Mouse (Mus musculus) limb, embryonic 12.5 days (tissue): Measurements from ENCODE around the gene Nuak2. TPM values are rescaled to one million over a fixed set of nuclear protein-coding genes. Genes with fewer than 3 reads are reported as not detected.

Source experiments
- ATAC-seq: fragments of 200-750 bp; cut with Nextera tagmentation; 2 replicates; pipeline ENCODE4 v1.8.0; 2017; ENCODE audit warnings: low read depth, moderate TSS enrichment; ENCODE audit not compliant: insufficient number of reproducible peaks, insufficient read depth, low FRiP score, low TSS enrichment
- H3K27ac ChIP-seq: fragments of 300-500 bp; sonication (generic); 2 replicates; pipeline ENCODE4 v1.5.1; 2016; ENCODE audit warnings: mild to moderate bottlenecking, moderate library complexity
- H3K27me3 ChIP-seq: fragments of 300-500 bp; sonication (generic); 2 replicates; pipeline ENCODE4 v1.6.1; 2016; ENCODE audit warnings: mild to moderate bottlenecking, moderate library complexity
- H3K36me3 ChIP-seq: fragments of 300-500 bp; sonication (generic); 2 replicates; pipeline ENCODE4 v1.6.1; 2016; ENCODE audit warnings: mild to moderate bottlenecking, moderate library complexity
- H3K4me1 ChIP-seq: fragments of 300-500 bp; sonication (generic); replicated peaks from 2 replicates; pipeline ENCODE4 v1.6.1; 2016
- H3K4me2 ChIP-seq: fragments of 300-500 bp; sonication (generic); 2 replicates; pipeline ENCODE4 v1.6.1; 2016; ENCODE audit warnings: mild to moderate bottlenecking, moderate library complexity
- H3K4me3 ChIP-seq: fragments of 300-500 bp; sonication (generic); replicated peaks from 2 replicates; pipeline ENCODE4 v1.5.1; 2016; ENCODE audit warnings: mild to moderate bottlenecking
- H3K9ac ChIP-seq: fragments of 300-500 bp; sonication (generic); replicated peaks from 2 replicates; pipeline ENCODE4 v1.6.1; 2016; ENCODE audit warnings: mild to moderate bottlenecking, moderate library complexity
- H3K9me3 ChIP-seq: fragments of 300-500 bp; sonication (generic); 2 replicates; pipeline ENCODE4 v1.6.1; 2016; ENCODE audit warnings: mild to moderate bottlenecking, moderate library complexity
- WGBS: fragments of 180-500 bp; shearing (Covaris S2); methylation state at CpG from one replicate; pipeline ENCODE4 v1.1.7; 2016; 5-methylcytosine and 5-hydroxymethylcytosine counted together
- polyA plus RNA-seq: library from polyadenylated mRNA; unstranded; fragments of >200 nt; fragmentation: Nextera tagmentation; extraction: Ambion mirVana; gene quantifications from 2 replicates; pipeline ENCODE4 v1.2.1, GENCODE M21; 2016

The Nuak2 gene
- polyA plus RNA-seq, 1 experiment from 2014 or later: 0.63 TPM

DNA sequence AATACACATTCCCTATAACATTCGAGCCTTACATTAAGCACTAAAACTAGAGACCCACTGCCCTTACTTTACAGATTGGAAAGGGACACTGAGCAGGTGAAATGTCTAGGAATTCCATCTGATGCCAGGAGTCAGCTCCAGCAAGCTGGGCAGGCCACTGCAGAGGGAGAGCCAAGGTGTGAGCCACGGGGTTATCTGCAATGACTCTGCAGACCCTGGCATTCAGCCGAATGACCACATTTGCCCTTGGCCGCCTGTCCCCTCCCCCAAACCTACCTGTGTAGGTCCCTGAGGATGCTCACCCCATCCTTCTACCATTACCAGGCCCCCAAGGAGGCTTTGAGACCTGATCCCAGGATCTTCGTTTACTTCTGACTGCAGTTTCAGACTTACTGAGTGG is 16.2 kb upstream of the Nuak2 start:
- H3K4me3 ChIP-seq: peak overlapping the region; percentile 60; the same call in 1 of the 2 replicates
- no peak overlapping the region for H3K4me2 ChIP-seq
- no peak for ATAC-seq
- H3K9ac ChIP-seq: no peak overlapping the region
- H3K4me1 ChIP-seq: peaks cover 12% of the 10 kb centered on the region
- no peak overlapping the region for H3K27ac ChIP-seq
- H3K27me3 ChIP-seq: peaks cover 82% of the 10 kb centered on the region
- no peaks in the 10 kb centered on the region for H3K9me3 ChIP-seq
- 71% methylated on average over 5 of the region's 5 CpGs for WGBS
- H3K36me3 ChIP-seq: no peaks in the 10 kb centered on the region

DNA sequence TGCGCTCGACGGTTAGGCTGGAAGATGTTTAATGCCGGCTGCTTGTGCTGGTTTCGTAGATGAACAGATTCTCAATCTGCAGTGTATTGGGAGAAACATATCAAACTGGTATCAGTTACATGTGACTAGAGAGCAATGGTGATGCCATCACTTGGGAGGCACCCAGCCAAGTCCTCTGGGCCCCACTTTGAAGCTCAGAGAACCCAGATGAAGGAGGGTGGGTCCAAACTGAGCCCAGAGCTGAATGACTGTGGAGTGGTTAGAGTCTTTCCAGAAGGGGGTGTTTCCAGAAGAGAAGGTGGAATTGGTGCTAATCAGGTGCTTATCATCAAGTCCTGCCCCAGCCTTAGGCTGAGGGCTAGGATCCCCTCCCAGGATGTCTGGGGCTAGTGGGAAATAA is 14.7 kb upstream of the Nuak2 start:
- Histone ChIP-seq H3K27ac (no peak overlapping the region), H3K9ac (no peak overlapping the region), H3K4me1 (peaks cover 12% of the 10 kb centered on the region), H3K27me3 (peaks cover 77% of the 10 kb centered on the region), H3K36me3 (no peaks in the 10 kb centered on the region), H3K4me3 (no peak overlapping the region), H3K4me2 (no peak overlapping the region), H3K9me3 (no peaks in the 10 kb centered on the region)
- no peak for ATAC-seq
- WGBS: 94% methylated on average over 5 of the region's 5 CpGs

DNA sequence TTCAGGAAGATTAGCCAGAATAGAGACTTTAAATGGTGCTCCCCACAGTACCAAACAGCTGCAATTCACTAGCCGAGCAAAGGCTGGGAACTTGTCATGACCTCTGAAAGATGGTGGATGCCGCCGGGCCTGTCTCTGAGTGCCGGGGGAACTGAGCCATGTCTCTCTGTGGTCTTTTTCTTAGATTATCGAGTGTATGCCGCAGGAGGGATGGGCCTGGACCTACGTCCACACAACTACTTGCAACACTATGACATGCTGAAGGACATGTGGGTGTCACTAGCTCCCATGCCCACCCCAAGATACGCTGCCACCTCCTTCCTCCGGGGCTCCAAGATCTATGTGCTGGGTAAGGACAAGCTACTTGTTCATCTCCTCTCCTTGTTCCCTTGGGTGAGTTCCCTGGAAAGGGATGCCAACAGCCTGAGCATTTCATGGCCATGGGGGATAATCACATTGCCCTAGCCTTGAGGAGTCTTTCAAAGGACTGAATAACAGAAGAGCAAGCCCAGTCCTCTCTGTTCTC is 13.5 kb upstream of the Nuak2 start:
- Histone ChIP-seq H3K9me3 (no peaks in the 10 kb centered on the region), H3K4me1 (peaks cover 12% of the 10 kb centered on the region), H3K9ac (no peak overlapping the region), H3K36me3 (no peaks in the 10 kb centered on the region), H3K4me2 (no peak overlapping the region), H3K4me3 (no peak overlapping the region), H3K27ac (no peak overlapping the region), H3K27me3 (peaks cover 66% of the 10 kb centered on the region)
- WGBS: 82% methylated on average over 9 of the region's 9 CpGs
- no peak for ATAC-seq

DNA sequence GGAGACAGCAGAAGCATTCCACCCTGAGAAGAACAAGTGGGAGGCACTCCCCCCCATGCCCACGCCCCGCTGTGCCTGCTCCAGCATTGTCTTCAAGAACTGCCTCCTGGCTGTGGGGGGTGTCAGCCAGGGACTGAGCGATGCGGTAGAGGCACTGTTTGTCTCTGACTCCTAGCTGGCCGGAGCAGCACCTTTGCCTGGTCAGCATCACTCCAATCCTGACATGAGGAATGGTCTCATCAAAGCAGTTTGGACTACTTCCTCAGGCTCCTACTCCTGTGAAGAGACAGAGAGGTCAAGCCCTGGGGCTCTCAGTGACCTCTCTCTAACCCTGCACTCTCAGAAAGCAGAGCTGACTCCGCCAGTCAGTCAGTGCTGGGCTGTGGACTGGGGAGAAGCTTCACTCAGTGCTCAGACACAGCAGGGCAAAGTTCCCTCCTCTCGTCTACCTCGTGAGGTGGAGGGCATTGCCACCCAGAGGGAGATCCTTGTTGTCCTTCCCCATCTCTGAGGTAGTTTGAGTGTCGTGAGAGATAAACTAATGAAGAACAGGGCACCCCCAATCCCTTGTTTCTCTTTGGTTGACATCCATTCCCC is 11.2 kb upstream of the Nuak2 start:
- 14% methylated on average over 9 of the region's 9 CpGs for WGBS
- Histone ChIP-seq H3K27me3 (peaks cover 54% of the 10 kb centered on the region), H3K9ac (no peak overlapping the region), H3K4me3 (no peak overlapping the region), H3K36me3 (no peaks in the 10 kb centered on the region), H3K4me2 (no peak overlapping the region), H3K27ac (no peak overlapping the region), H3K9me3 (no peaks in the 10 kb centered on the region), H3K4me1 (peaks cover 7% of the 10 kb centered on the region)
- no peak for ATAC-seq

DNA sequence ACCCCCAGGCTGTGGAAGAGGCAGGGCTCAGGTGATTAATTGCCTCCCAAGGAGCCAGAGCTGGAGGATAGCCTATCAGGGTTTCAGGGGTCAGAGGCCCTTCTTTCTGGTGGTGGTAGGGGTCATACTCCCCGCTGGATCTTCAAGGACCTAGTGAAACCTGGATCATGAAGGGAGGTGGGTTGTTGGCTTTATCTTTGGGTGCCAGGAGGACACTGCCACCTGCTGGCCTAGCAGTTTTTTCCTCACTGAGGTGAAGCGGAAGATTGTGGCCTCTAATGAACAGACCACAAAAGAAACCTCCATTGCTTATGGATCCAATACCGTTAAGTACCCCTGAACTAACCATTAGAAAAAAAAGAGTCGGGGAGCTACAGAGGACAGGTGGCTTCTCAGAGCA is 9.8 kb upstream of the Nuak2 start:
- no peak overlapping the region for H3K4me2 ChIP-seq
- H3K9me3 ChIP-seq: no peaks in the 10 kb centered on the region
- peaks cover 43% of the 10 kb centered on the region for H3K27me3 ChIP-seq
- no peak for ATAC-seq
- no peak overlapping the region for H3K27ac ChIP-seq
- H3K36me3 ChIP-seq: no peaks in the 10 kb centered on the region
- no peak overlapping the region for H3K9ac ChIP-seq
- WGBS: 23% methylated on average over 4 of the region's 4 CpGs
- H3K4me1 ChIP-seq: peaks cover 9% of the 10 kb centered on the region
- H3K4me3 ChIP-seq: no peak overlapping the region

DNA sequence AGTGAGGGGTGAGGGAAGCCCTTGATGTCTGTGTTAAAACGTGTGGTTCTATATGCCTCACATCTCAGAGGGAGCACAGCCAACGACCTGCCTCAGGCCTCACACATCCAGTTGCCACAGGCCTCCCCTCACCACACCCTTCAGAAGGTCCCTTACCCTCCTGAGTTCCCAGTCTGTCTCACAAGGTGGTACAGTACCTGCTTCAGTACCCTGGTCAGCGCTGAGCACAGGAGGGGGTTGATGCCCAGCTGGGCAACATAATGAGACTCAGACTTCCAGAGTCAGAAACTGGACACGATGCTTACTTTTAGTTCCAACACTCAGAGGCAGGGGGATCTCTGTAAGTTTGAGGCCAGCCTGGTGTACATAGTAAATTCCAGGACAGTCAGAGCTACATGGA is 9.1 kb upstream of the Nuak2 start:
- H3K4me2 ChIP-seq: no peak overlapping the region
- H3K9ac ChIP-seq: no peak overlapping the region
- no peak overlapping the region for H3K27ac ChIP-seq
- H3K36me3 ChIP-seq: no peaks in the 10 kb centered on the region
- no peak for ATAC-seq
- no peak overlapping the region for H3K4me3 ChIP-seq
- 16% methylated on average over 4 of the region's 4 CpGs for WGBS
- H3K27me3 ChIP-seq: peaks cover 42% of the 10 kb centered on the region
- no peaks in the 10 kb centered on the region for H3K9me3 ChIP-seq
- H3K4me1 ChIP-seq: peaks cover 9% of the 10 kb centered on the region

DNA sequence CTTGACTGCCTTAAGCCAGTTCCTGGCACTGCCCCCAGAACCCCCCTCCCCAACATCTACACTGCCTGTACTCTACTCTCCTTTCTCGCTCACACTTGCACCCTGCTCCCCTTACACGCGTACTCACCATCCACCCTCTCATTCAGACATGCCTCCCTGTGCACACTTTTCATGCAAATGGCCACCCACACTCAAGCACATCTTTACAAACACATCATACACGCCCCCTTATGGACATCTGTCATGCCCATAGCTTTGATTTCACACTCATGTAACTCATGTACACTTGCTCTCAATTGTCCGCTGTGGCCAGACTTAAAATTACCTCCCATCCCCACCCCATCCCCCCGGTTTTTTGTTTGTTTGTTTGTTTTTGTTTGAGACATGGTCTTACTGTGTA is 8.0 kb upstream of the Nuak2 start:
- no peaks in the 10 kb centered on the region for H3K9me3 ChIP-seq
- ATAC-seq: no peak
- WGBS: 85% methylated on average over 6 of the region's 6 CpGs
- H3K4me3 ChIP-seq: no peak overlapping the region
- H3K36me3 ChIP-seq: no peaks in the 10 kb centered on the region
- H3K4me2 ChIP-seq: no peak overlapping the region
- H3K9ac ChIP-seq: no peak overlapping the region
- H3K27ac ChIP-seq: no peak overlapping the region
- H3K27me3 ChIP-seq: peaks cover 35% of the 10 kb centered on the region
- H3K4me1 ChIP-seq: peaks cover 9% of the 10 kb centered on the region

DNA sequence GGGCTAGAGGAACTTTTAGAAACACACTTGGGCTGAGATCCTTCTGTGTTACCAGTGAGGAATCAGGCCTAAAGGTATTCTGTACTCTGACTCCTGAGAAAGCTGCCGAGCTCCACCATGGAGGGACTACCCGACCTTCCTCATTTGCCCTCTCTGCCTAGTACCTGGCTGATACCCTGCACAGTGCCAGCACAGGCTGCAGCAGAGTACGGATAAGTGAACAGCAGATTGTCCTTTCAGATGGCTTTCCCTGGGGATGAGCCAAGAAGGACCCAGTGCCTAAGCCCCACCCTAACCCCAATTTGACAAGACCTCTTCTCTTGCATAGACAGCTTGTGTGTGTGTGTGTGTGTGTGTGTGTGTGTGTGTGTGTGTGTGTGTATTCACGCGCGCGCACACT is 7.3 kb upstream of the Nuak2 start:
- Histone ChIP-seq H3K27me3 (peaks cover 31% of the 10 kb centered on the region), H3K36me3 (no peaks in the 10 kb centered on the region), H3K9ac (no peak overlapping the region), H3K9me3 (no peaks in the 10 kb centered on the region), H3K27ac (no peak overlapping the region), H3K4me3 (no peak overlapping the region), H3K4me2 (no peak overlapping the region), H3K4me1 (peaks cover 9% of the 10 kb centered on the region)
- 88% methylated on average over 7 of the region's 7 CpGs for WGBS
- ATAC-seq: no peak

DNA sequence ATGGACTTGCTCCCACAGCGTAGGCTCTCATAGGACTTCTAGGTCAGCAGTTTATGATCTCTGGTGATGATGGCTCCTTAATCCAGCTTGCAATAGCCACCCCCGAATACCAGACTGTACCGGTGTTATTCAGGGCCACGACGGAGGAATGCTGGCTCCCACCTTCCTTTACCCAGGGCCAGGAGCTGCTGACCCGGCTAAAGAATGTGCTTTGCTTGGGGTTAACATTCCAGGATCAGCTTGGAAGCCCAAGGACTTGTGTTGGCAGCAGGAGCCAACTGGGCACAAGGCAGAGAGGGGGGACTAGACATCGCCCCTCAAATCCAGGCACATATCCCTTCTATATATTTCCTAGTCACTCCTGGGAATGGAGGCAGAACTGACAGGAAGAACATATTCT is 5.2 kb upstream of the Nuak2 start:
- H3K9me3 ChIP-seq: no peaks in the 10 kb centered on the region
- no peaks in the 10 kb centered on the region for H3K36me3 ChIP-seq
- H3K9ac ChIP-seq: no peak overlapping the region
- no peak for ATAC-seq
- 60% methylated on average over 7 of the region's 7 CpGs for WGBS
- H3K27me3 ChIP-seq: peaks cover 40% of the 10 kb centered on the region
- peaks cover 11% of the 10 kb centered on the region for H3K4me1 ChIP-seq
- H3K4me2 ChIP-seq: no peak overlapping the region
- H3K27ac ChIP-seq: no peak overlapping the region
- H3K4me3 ChIP-seq: no peak overlapping the region

DNA sequence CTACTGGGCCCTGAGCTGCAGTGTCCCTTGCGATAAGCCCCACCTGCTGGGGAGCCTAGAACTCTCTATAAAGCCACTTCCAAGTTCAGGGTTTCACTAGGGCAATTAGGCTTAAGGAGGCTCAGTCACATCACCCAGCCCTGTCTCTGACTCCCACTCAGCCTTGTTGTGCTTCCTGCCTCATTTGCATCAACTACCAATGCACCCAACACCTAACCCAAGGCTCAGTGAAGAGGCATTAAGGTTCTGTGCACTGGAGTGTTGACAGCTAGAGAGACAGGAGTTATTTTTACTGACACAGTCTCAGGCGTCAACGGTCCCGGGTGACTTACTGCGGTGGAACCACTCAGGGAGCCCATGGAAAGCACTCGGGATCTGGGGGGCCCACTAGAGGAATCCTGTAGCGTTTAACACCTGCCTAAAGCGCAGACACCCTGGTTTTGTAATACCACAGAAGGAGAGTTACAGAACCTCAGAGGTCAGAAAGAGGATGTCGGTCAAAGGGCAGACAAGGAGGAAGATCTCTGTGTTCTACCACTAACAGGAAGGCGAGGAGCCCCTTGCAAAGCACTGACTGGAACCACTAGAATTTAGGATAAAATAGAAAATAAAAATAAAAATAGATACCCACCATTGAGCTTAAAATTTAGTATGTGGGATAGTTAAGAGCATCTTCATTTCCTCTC is 4.6 kb upstream of the Nuak2 start:
- Histone ChIP-seq H3K27me3 (peaks cover 45% of the 10 kb centered on the region), H3K36me3 (no peaks in the 10 kb centered on the region), H3K9me3 (no peaks in the 10 kb centered on the region), H3K27ac (no peak overlapping the region), H3K4me3 (no peak overlapping the region), H3K9ac (no peak overlapping the region), H3K4me1 (peaks cover 16% of the 10 kb centered on the region), H3K4me2 (no peak overlapping the region)
- WGBS: 62% methylated on average over 10 of the region's 10 CpGs
- no peak for ATAC-seq

DNA sequence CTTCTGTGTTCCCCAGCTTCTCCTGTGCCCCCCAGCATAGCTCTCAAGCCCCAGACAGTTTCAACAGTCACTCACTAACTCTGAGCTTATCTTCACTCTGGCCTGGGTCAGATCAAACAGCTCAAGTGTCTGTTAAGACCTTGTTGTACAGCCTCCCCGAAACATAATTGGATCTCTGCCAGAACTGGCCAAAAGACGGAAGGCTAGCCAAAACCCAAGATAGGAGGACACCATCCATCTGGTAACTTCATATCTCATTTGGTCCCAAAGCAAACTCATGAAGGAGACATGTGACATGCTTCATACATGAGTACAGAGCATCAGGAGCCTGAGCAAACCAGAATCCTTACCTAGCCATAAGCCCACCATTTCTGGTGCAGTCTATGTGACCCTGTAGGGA is 3.9 kb upstream of the Nuak2 start:
- Histone ChIP-seq H3K36me3 (no peaks in the 10 kb centered on the region), H3K9ac (no peak overlapping the region), H3K4me1 (peaks cover 19% of the 10 kb centered on the region), H3K27me3 (peaks cover 52% of the 10 kb centered on the region), H3K27ac (no peak overlapping the region), H3K9me3 (no peaks in the 10 kb centered on the region), H3K4me3 (no peak overlapping the region), H3K4me2 (no peak overlapping the region)
- WGBS: 59% methylated on average over 2 of the region's 2 CpGs
- ATAC-seq: no peak

DNA sequence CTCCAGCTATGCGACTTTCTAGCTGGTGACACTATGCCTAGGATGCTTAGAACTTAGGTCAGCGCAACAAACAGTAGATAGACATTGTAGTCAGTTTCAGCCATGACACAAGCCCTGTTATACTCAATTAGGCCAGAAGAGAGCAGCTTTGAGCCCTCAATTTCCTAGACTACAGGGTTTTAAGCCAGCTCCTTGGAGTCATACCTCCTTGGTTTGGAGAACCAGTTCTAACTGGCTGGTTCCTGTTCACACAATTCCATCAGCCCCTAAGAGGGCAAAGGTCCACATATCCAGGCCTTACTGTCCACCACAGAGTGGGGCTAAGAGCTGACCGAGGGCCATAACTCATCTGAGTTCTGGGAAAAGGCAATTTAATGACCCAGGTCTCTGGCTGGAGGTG is 3.2 kb upstream of the Nuak2 start:
- no peak overlapping the region for H3K27ac ChIP-seq
- peaks cover 19% of the 10 kb centered on the region for H3K4me1 ChIP-seq
- H3K9me3 ChIP-seq: no peaks in the 10 kb centered on the region
- no peak overlapping the region for H3K4me2 ChIP-seq
- H3K9ac ChIP-seq: no peak overlapping the region
- no peak for ATAC-seq
- peaks cover 54% of the 10 kb centered on the region for H3K27me3 ChIP-seq
- no peak overlapping the region for H3K4me3 ChIP-seq
- no peaks in the 10 kb centered on the region for H3K36me3 ChIP-seq
- 59% methylated on average over 3 of the region's 3 CpGs for WGBS
